Mouse (Mus musculus): ENCODE measurements around the gene Tbc1d30.
"Not testable (repeated sequence)": the region's sequence is repeated elsewhere in the genome, so short reads cannot be mapped to it uniquely, and the experiment has no call there.

Gene Tbc1d30

DNA sequence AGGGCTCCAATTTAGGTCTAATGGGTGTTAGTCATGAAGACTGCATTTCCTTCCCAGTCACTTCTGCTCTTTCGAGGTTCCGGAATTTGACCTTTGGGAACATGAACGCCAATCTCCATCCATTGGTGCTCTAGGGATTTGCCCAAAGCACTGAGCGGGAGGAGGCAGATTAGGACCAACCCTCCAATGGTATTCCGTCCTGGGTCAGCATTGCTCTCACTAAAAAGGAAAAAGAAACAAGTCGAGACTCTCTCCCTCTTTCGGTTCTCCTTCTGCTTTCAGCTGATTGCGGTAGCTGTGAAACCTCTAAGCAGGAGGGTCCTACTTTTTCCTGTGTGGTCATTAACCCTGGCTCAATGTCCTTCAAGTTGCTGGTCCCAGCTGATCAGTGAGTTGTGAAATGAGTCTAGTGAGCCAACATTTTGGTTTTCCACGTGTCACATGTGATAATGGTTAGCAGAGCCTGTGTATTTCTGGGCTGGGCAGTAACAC lies 14.7 kb upstream of the Tbc1d30 start:
- no peak for DNase-seq (ENCODE audit: low spot score)

DNA sequence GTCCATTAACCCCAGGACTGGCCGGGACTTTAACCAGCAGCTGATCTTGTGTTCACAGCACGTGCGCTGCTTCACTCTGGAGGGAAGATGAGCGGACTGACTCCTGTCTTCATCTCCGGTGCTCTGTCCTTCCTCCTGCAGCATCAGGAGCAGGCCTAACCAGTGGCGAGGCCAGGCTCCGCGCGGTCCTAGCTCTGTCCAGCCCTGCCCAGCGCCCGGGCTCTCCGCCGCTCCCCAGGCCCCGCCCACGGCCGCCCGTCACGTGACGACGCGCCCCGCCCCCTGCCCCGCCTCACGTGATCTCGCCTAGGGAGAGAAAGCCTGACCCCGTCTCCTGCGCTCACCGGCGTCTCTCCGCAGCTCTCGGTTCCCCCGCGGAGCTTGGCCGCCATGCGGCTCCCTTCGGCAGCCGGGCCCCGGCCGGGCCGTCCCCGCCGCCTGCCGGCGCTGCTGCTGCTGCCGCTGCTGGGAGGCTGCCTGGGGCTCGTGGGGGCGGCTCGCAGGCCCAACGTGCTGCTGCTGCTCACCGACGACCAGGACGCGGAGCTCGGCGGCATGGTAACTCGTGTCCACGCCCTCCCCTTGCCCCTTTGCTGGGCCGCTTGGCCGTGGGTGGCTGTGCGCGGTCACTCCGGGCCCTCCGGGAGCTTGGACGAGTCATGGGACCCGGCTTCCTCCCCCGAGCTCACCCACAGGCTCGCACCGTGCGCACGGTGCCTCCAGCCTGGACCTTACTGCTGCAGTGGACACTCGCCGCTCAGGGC lies 13.9 kb upstream of the Tbc1d30 start, which contains the start of gene Gns:
Gene Gns (plus strand): TSS at position 290 of the 764 bp plus-strand sequence.
- peak; percentile 66 for DNase-seq (ENCODE audit: low spot score)

DNA sequence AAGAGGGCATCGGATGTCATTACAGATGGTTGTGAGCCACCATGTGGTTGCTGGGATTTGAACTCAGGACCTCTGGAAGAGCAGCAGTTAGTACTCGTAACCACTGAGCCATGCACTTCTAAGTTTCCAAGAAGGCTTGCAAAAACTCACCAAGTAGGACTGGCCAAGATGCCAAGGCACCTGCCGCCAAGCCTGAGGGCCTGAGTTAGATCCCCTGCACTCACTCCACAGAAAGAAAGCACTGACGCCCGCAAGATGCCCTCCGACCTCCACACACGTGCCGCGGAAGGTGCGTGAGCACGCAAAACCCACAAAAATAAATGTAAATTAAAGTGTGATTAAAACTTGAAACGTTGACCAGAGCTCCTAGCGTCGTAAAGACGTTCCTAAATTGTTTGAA lies 13.2 kb upstream of the Tbc1d30 start:
- DNase-seq (ENCODE audit: low spot score) = no peak

DNA sequence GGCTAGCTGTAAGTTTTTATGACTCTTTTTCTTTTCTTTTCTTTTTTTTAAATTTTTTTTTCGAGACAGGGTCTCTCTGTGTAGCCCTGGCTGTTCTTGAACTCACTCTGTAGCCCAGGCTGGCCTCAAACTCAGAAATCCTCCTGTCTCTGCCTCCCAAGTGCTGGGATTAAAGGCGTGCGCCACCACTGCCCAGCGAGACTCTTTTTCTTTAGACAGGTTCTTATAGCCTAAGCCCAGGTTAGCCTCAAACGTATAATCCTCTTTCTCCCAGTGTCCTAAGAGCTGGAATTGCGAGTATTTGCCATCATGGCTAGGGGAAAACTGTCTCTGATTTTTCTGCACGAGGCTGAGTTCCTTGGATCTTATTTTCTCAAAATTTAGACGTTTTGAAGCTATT lies 12.1 kb upstream of the Tbc1d30 start:
- no peak for DNase-seq (ENCODE audit: low spot score)

DNA sequence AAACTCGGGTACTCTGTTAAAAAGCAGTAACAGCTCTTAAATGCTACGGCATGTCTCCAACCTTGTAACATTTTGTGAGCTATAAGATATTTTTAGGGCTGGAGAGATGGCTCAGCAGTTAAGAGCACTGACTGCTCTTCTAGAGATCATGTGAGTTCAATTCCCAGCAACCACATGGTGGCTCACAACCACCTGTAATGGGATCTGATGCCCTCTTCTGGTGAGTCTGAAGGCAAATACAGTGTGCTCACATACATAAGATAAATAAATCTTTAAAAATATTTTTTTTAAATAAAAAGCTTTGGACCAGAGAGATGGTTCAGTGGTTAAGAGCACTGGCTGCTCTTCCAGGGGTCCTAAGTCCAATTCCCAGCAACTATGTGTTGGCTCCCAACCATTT lies 9.3 kb upstream of the Tbc1d30 start:
- DNase-seq (ENCODE audit: low spot score) = no peak

DNA sequence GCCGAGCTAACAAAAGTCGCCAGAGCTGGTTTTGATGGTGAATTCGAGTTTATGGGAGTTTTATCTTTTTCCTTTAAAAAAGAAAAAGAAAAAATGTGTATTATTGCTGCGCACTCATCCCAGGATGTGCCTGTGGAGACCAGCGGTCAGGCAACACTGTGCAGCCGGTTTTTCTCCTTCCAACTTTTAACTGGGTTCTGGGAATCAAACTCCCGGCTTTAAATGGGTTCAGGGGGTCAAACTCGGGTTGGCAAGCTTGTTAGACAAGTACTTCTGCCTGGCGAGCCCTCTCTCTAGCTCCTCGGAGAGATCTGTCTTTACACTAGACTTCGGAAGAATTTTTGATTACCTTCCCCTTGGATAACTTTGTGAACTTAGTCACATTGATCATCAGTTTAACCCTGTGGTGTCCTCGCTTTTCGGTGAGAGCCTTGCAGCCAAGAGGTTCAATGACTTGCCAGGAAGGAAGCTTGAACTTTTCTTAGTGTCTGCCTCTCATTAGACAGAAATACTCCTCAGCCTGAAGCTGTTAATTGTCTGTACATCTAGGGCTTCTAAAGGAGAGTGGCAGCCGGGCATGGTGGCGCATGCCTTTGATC lies 713 bp upstream of the Tbc1d30 start:
- DNase-seq (ENCODE audit: low spot score) = no peak

DNA sequence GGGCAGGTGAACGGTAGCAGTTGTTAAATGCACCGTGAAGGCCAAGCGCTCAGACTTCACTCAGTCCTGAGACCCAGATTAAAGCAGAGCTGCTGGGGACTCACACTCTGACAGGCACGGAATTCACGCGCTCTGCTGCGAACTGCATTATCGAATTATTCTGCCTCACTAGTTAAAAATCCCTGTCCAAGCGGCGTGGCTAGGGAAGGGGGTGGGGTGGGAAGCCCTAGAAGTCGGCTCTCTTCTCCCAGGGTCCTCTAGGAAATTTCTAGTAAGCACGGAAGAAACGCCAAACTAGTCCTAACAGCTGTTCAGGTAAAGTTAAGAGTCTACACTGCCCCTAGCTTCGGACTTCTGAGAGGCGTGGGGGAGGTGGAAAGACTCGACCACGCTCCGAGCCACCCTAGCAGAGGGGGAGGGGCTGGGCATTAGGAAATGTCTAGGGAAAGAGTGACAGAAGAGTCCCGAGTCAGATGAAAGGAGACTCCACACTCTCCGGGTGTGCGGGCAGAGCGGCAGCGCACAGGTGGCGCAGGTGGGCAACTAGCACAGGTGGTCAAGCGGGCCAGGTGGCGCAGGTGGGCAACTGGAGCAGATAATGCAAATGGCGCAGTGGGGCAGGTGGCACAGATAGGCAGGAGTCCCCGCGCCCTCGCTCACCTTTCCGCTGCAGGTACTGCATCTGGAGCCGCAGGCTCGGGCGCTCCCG lies 567 bp downstream of the Tbc1d30 start:
- no peak for DNase-seq (ENCODE audit: low spot score)

DNA sequence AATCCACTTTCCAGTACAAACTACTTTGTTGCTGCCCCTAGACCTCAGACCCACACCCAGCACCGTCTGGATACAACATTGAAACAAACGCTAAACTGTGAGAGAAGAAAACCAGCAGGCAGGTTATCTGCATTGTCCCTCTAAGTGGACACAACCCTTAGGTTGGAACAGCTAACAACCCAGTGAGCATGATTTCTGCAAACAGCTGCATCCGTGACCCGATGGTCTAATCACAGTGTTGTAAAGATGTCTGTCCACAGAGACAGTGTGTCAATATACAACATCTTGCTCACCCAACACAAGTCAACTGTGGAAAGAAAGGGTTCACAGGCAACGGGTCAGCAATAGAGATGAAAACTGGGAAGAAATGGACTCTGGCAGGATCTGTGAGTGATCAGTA lies 1.8 kb downstream of the Tbc1d30 start:
- no peak for DNase-seq (ENCODE audit: low spot score)

DNA sequence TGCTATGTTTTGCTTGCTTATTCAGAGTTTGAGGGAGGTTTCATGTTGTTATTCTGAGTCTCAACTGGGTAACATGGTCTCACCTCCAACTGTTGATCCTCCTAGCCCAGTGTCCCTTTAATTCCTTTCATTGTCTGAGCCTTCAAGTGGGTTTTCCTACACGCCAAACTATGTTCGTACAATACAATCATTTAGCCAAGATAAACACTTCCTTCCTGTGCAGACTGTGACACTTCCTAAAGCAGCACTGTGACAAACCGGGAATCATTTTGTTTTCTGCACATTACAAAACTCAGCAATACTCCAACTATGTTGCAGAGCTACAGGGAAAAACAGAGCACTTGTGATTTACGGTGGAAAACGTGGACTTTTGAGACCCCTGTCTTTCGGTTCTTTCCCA lies 7.2 kb downstream of the Tbc1d30 start:
- no peak for DNase-seq (ENCODE audit: low spot score)

DNA sequence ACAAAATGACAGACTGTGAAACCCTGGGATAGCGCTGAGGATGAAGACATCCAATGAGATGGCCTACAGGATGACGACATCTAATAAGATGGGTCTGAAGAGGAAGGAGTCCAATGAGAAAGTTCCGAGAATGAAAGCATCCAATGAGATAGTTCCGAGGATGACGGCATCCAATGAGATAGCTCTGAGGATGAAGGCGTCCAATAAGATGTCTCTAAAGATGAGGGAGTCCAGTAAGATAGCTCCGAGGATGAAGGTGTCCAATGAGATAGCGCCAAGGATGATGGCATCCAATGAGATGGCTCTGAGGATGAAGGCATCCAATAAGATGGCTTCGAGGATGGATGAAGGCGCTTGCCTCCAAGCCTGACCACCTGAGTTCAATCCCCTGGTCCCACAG lies 8.8 kb downstream of the Tbc1d30 start:
- no peak for DNase-seq (ENCODE audit: low spot score)

DNA sequence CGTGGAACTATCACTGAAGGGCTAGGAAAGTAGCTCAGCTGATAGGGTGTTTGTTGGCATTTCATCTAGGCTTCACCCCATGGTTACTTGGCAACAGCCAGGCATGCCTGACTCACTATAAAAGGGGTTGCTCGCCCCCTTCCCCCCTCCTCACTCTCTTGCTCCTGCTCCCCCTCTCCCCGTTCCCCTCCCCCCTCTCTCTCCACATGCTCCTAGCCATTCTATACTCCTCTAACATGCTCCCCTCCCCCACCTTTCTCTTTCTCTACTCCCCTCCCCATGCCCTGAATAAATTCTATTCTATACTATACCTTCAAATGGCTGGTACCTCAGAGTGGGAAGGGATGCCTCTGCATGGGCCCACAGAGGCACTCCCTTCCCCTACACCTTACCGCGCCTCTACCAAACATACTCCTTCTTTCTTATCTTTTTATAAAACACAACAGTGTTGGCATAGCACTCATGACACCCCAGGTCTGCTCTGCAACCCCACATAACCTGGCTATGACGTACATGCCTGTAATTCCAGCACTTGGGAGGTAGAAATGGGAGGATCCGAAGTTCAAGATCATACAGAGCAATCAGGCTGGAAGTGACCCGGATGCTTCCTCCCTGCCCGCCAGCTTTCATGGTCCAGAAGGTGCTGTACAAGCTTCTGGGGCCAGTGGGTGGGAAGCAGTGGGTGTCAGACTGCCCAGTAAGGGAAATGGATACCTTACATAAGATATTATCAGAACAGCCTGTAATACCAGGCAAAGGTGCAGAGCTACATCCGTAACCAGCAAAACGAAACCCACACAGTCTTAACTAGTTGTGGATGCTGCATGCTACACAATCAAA lies 10.1 kb downstream of the Tbc1d30 start:
- no peak for DNase-seq (ENCODE audit: low spot score)

DNA sequence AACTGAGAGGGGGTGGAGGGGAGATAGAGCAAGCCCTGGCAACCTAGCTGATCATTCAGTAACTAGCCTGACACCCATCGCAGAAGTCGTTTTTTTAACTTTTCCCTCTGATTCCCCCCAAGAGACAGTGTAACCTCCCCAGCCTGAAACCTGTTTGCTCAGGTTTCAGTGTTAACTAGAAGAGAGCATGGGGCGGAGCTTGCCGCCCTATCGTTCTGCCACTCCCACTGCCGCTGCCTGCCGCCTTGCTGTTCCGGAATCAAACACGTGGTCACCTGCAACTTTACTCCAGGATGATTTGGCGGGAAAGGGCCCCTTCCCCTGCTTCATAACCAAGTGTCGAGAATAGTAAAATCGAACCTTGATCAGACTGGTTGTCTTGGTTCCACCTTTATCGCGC lies 14.5 kb downstream of the Tbc1d30 start:
- DNase-seq (ENCODE audit: low spot score) = not testable (repeated sequence)

DNA sequence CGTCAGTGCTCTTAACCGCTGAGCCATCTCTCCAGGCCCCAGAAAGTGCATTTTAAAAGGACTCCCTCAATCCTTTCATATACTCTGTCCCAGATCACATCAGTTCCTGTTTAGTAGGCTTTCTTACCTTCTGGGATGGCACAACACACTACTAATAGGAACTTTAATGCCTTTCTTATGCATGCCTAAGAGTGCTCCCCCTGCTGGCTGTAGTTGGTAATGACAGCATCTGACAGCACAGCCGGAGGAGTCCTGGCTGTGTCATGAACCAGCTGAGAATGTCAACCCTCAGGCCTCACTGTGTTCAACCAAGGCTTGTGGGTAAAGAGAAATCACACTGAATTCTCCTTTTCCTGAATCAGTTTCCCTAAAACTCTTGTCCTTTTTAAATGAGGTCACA lies 16.5 kb downstream of the Tbc1d30 start:
- DNase-seq (ENCODE audit: low spot score) = peak; percentile 30

DNA sequence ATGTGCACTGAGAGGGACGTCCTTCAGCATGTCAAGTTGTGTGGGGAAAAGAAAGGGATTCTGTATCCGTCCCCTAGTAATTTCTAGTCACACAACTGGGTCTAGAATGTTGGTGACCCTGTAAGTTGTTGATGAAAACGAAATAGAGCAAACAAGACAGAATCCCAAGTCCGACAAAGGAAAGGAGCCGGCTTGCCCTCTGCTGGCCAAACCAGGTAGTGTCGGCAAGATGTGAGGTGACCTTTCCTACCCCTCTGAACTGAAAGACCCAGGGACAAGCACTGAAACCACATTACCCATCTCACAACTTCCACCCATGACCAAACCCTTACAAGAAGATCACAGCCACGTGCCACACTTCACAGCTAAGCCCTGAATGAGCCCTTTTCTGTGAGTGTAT lies 20.1 kb downstream of the Tbc1d30 start:
- DNase-seq (ENCODE audit: low spot score) = no peak

DNA sequence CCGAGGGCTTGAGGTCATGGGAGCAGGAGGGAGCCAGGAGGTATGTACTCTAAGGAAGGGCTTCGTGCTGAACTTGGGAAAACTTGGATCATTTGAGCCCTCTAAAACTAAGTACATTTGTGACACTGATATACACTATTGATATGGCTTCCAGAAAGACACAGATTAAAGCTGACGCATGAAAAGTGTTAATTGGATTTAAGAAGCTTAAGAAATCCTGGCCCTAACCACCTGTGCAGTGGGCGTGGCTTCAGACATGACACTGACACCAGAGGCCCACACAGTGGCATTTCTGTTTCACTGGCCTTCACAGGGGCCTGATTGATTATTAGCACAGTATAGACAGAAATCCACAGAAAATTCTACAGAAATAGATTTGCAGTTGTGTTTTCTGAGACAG lies 21.5 kb downstream of the Tbc1d30 start:
- DNase-seq (ENCODE audit: low spot score) = no peak

DNA sequence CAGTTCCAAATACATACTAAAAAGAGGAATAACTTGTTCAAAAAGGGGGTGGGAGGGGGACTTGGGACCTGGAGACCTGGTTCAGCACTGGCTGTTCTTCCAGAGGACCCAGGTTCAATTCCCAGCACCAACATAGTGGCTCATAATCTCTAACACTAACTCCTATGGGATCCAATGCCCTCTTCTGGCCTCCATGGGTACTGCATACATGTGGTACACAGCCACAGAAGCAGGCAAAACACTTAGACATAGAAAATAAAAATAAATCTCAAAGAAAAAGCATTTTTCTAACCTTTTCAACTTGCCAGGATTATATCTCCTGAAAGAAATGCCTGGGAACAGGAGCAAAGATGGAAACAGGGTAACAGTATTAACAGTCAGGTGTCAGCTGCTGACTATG lies 24.9 kb downstream of the Tbc1d30 start:
- DNase-seq (ENCODE audit: low spot score) = no peak

DNA sequence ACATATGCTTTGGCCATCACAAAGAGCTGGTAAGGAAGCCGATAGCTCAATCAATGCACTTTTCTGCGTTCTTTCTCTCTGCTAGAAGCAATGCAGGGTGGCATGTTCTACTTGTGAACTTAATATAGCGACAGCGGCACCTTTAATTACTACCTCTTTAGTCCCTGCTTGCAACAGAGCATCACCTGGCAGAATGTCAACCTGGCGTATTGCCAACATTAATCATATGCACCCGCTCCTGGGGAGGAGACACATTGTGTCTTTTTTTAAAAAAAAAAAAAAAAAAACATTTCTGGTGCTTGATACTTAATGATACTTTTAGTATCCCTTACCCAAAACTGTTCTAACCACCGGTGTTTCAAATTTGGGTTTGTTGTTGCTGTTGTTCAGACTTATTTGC lies 27.6 kb downstream of the Tbc1d30 start:
- no peak for DNase-seq (ENCODE audit: low spot score)

DNA sequence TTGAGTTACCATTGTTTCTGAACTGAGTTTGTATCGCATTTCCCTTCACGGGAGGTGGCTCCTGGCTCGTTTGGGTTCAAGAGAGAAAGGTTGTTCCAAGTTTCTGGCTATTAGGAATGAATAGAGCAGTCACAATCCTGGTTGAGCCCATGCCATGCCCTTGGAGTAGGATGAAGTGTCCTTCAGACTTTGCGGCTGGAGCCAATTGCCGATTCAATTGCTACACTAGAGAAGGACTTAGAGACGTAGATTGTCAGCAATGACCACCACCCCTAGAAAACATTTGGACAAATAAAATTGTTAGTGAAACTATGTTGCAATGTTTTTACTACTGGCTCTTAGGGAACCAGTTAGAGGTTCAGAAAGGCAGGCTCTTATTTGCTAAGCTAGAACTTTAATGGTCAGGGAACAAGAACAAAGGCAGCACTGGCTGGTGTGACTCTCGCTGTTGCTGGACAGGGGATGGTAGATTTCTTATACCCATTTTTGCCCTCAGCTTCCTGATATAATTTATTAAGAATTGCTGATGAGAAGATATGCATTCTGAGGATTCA lies 32.6 kb downstream of the Tbc1d30 start:
- no peak for DNase-seq (ENCODE audit: low spot score)

DNA sequence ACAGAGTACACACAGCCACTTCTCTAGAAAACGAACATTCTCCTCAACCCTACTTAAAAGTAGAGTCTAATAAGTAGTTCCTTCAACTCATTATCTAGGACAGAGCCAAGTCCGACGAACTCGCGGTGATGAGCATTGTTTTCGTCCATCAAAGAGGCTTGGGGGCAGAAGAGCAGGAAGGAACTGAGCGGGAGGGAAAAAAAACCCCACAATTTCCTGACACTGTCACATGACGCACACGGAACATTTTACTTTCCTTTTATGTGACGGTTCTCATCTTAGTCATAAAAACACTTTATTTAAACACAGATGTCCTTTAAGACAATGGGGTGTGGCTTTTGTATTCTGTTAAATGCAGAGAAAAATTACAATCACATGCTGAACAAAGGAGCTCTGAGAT lies 34.7 kb downstream of the Tbc1d30 start:
- no peak for DNase-seq (ENCODE audit: low spot score)

DNA sequence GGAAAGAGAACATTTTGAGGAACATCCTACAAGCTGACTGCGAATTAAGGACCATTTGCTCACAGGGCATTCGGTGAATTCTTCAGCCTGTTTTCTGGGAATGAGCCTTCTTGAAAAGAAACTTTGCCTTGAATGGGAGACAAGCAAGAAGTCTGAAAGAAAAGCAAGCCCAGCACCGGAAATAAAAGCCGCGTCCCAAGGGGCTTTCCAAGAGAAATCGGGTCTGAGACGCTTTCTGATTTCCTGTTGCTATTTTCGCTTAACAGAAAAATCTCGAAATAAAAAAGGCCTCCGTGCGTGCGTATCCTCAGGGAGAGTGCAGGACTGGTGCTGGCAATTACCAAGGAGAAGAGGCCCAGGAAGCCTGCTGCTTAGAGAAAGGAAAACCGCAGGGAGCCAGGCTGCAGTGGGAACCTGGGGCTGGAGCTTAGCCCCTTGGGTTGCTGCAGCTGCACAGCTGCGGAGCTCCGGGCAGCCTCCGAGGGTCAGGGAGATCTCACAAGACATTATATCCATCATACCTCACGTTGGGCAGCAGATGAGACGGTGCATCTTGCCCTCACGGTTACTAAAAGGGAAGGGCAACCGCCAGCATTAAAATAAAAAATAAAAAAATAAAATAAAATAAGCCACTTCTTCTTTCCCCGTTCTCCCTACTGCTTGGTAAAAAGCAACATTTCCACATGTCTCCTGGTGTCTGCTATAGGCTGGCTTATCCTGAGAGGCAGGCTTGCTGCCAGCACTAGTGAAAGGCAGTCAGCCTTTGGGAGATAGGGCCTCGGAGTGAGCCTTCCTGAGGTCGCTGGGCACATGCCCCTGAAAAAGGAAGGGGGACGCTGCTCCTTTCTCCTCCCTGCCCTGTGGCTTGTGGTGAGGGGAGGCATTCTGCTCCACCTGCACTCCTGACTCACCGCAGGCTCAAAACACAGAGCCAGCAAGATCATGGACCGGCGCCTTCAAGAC lies 35.5 kb downstream of the Tbc1d30 start:
- no peak for DNase-seq (ENCODE audit: low spot score)

DNA sequence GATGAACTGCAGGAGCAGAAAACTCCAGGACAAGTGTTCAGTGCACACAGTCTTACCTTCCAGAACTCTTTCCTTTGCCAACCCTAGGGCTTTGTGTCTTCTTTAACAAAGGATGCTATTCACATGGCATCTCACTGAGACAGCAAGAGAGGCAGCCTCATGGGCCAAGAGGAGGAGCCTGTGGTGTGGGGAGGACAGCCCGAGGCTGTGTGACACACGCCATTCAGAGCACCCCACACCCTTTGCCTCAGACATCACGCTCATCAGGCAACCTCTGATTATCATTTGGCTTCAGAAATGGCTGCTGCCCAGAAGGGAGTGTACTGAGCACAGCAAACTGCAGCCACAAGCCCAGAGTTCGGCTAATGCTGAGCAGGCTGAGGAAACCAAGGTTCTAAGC lies 36.9 kb downstream of the Tbc1d30 start:
- DNase-seq (ENCODE audit: low spot score) = no peak
